Mouse (Mus musculus) heart, adult 2 months (tissue): ENCODE measurements at regions not wholly inside any gene's neighbourhood (a gene's known extent, or its start where the extent isn't known, plus 50 kb on each side); places are given as distances from the start of the nearest gene placed in this dataset.

Experiments used
- DNase-seq, 2 experiments: peaks; one replicate each; pipeline ENCODE4 v3.0.0; 2021
- H3K27ac ChIP-seq: fragments of 200-600 bp; 2 replicates; pipeline ENCODE4 v1.8.1; 2022
- H3K27me3 ChIP-seq: fragments of 200-500 bp; 2 replicates; pipeline ENCODE4 v1.6.1; 2012; ENCODE audit warnings: mild to moderate bottlenecking, low read length, inconsistent platforms, mixed read lengths; ENCODE audit not compliant: control insufficient read depth, insufficient read depth
- H3K36me3 ChIP-seq: fragments of 200-500 bp; 2 replicates; pipeline ENCODE4 v1.6.1; 2012; ENCODE audit warnings: low read length, inconsistent platforms; ENCODE audit not compliant: control insufficient read depth, insufficient read depth
- H3K4me1 ChIP-seq: fragments of 200-500 bp; 2 replicates; pipeline ENCODE4 v1.6.1; 2011; ENCODE audit warnings: low read length; ENCODE audit not compliant: control insufficient read depth, insufficient read depth
- H3K4me3 ChIP-seq: fragments of 200-600 bp; 2 replicates; pipeline ENCODE4 v1.8.1; 2022
- H3K79me2 ChIP-seq: fragments of 200-500 bp; replicated peaks from 2 replicates; pipeline ENCODE4 v1.6.1; 2012; ENCODE audit warnings: mild to moderate bottlenecking, inconsistent platforms, low read length, moderate library complexity, mixed read lengths; ENCODE audit not compliant: control insufficient read depth, insufficient read depth
- H3K9ac ChIP-seq: fragments of 200-500 bp; 2 replicates; pipeline ENCODE4 v1.6.1; 2012; ENCODE audit warnings: low read depth, mild to moderate bottlenecking, control low read depth, inconsistent platforms, low read length, mixed read lengths
- CTCF ChIP-seq: fragments of 200-600 bp; IDR thresholded peaks from 2 replicates; pipeline ENCODE4 v1.8.1; 2022; ENCODE audit warnings: antibody characterized with exemption, mild to moderate bottlenecking, moderate library complexity
- EP300 ChIP-seq: fragments of 200-500 bp; IDR thresholded peaks from 2 replicates; pipeline ENCODE4 v1.6.1; 2011; ENCODE audit warnings: low read depth, low read length, control low read depth; ENCODE audit not compliant: insufficient read depth
- POLR2A ChIP-seq: fragments of 200-500 bp; IDR thresholded peaks from 2 replicates; pipeline ENCODE4 v1.6.1; 2011; ENCODE audit warnings: mild to moderate bottlenecking, low read depth, low read length, control low read depth; ENCODE audit not compliant: insufficient read depth
- WGBS: fragments of 180-500 bp; shearing (Covaris S2); methylation state at CpG from one replicate; pipeline ENCODE4 v1.1.7; 2018; 5-methylcytosine and 5-hydroxymethylcytosine counted together
- intact Hi-C: fragments of 180-260 bp; cut with DNase I; formaldehyde crosslinking; loops from one replicate; pipeline ENCODE4 v1.15.1; 2025

- intact Hi-C loops, result no loop called here
- Histone ChIP-seq H3K79me2 (no peaks in the 10 kb centered on the region), H3K4me1 (peaks cover 1% of the 10 kb centered on the region; the same call in 1 of the 2 replicates), H3K27ac (no peak overlapping the region), H3K4me3 (no peak overlapping the region), H3K27me3 (no peaks in the 10 kb centered on the region), H3K9ac (no peak overlapping the region), H3K36me3 (no peaks in the 10 kb centered on the region)
- no peak for TF ChIP-seq CTCF
- TF ChIP-seq POLR2A, result no peak
- no peak for TF ChIP-seq EP300
- 88% methylated on average over 5 of the region's 5 CpGs for WGBS
- DNase-seq, result no peak
Measured at GRCm38 (mm10) chr13:37585476-37585875, 192.7 kb upstream of the Rreb1 start.

GRCm38 (mm10) chr13:37586511-37586910, 191.7 kb upstream of the Rreb1 start:
- Histone ChIP-seq H3K27me3 (no peaks in the 10 kb centered on the region), H3K36me3 (no peaks in the 10 kb centered on the region), H3K4me3 (no peak overlapping the region), H3K9ac (no peak overlapping the region), H3K79me2 (no peaks in the 10 kb centered on the region), H3K4me1 (peaks cover 1% of the 10 kb centered on the region; the same call in 1 of the 2 replicates), H3K27ac (no peak overlapping the region)
- 46% methylated on average over 4 of the region's 4 CpGs for WGBS
- TF ChIP-seq EP300, result no peak
- no peak for TF ChIP-seq CTCF
- TF ChIP-seq POLR2A, result no peak
- intact Hi-C loops, result no loop called here
- no peak for DNase-seq

- Histone ChIP-seq H3K27ac (no peak overlapping the region), H3K4me3 (no peak overlapping the region), H3K27me3 (no peaks in the 10 kb centered on the region), H3K9ac (no peak overlapping the region), H3K36me3 (no peaks in the 10 kb centered on the region), H3K4me1 (peaks cover 1% of the 10 kb centered on the region; the same call in 1 of the 2 replicates), H3K79me2 (no peaks in the 10 kb centered on the region)
- DNase-seq, result peak in 1 of 2 experiments; percentile 17
- intact Hi-C loops, result no loop called here
- no peak for TF ChIP-seq EP300
- TF ChIP-seq POLR2A, result no peak
- TF ChIP-seq CTCF, result no peak
- WGBS, result 85% methylated on average over 3 of the region's 3 CpGs
Measured at GRCm38 (mm10) chr13:37587911-37588310, 190.3 kb upstream of the Rreb1 start.

- Histone ChIP-seq H3K79me2 (no peaks in the 10 kb centered on the region), H3K27me3 (no peaks in the 10 kb centered on the region), H3K4me3 (no peak overlapping the region), H3K4me1 (peaks cover 1% of the 10 kb centered on the region; the same call in 1 of the 2 replicates), H3K36me3 (no peaks in the 10 kb centered on the region), H3K9ac (no peak overlapping the region), H3K27ac (peak overlapping the region; percentile 61)
- peak; percentile 36 to 58 for DNase-seq
- intact Hi-C loops, result no loop called here
- WGBS, result 74% methylated on average over 8 of the region's 8 CpGs
- TF ChIP-seq POLR2A (no peak), EP300 (0 out of 2 replicates have a peak, but pooled peaks have one; percentile 29), CTCF (no peak)
Measured at GRCm38 (mm10) chr13:37588528-37589176, 189.5 kb upstream of the Rreb1 start.

- no peak for TF ChIP-seq EP300
- H3K36me3 ChIP-seq, result no peaks in the 10 kb centered on the region
- no peak overlapping the region for H3K27ac ChIP-seq
- H3K4me1 ChIP-seq, result no peaks in the 10 kb centered on the region; the same call in 1 of the 2 replicates
- no peaks in the 10 kb centered on the region for H3K27me3 ChIP-seq
- DNase-seq, result no peak
- intact Hi-C loops, result no loop called here
- H3K4me3 ChIP-seq, result no peak overlapping the region
- 69% methylated on average over 5 of the region's 5 CpGs for WGBS
- no peaks in the 10 kb centered on the region for H3K79me2 ChIP-seq
- H3K9ac ChIP-seq, result no peak overlapping the region
Measured at GRCm38 (mm10) chr13:37592149-37592548, 186.1 kb upstream of the Rreb1 start.

- no peaks in the 10 kb centered on the region for H3K27me3 ChIP-seq
- no peaks in the 10 kb centered on the region for H3K79me2 ChIP-seq
- TF ChIP-seq POLR2A (no peak), EP300 (no peak), CTCF (no peak)
- WGBS, result 42% methylated on average over 8 of the region's 8 CpGs
- peak in 1 of 2 experiments; percentile 29 for DNase-seq
- no peaks in the 10 kb centered on the region for H3K36me3 ChIP-seq
- H3K9ac ChIP-seq, result no peak overlapping the region
- no peak overlapping the region for H3K27ac ChIP-seq
- intact Hi-C loops, result no loop called here
- no peaks in the 10 kb centered on the region for H3K4me1 ChIP-seq
- no peak overlapping the region for H3K4me3 ChIP-seq
Measured at GRCm38 (mm10) chr13:37595196-37595595, 183.0 kb upstream of the Rreb1 start.
